8 mouse cellular contexts compared by ENCODE assay signal in genomic region chr4:151339421-151339820, GRCm38 (mm10).
DNase-seq lines count a peak whose midpoint lies in the region.

No protein-coding gene starts in this region.

- intact Hi-C loops in left cerebral cortex, postnatal 10 days (cut with DNase I) = no loop called here
- intact Hi-C loops in left cerebral cortex, postnatal 14 days (cut with DNase I) = no loop called here

- DNase-seq in cerebellum, adult 18-20 months = peak; percentile 52 to 79
- no peak for DNase-seq in cerebellum, adult 11-12 months
- DNase-seq in left cerebral cortex, adult 11 months (ENCODE audit: low spot score) = peak; percentile 41
- DNase-seq in left cerebral cortex, postnatal 10 days (ENCODE audit: extremely low spot score in 1 of 2, low spot score in 2 of 2) = no peak
- DNase-seq in adrenal gland, postnatal 10 days = peak; percentile 80
- DNase-seq in left cerebral cortex, postnatal 14 days (ENCODE audit: low spot score in 2 of 2) = peak; percentile 30 to 59
- no peak for DNase-seq in natural killer cell, adult 2 months (ENCODE audit: low spot score in 2 of 2)
- no peak for DNase-seq in gastrocnemius, adult 8-10 months (ENCODE audit: low spot score in 2 of 2)

Comparison
In these comparisons a context has a peak if more than half of its experiments do, and no peak if none do; other contexts are left out.
1. DNase-seq: peak in cerebellum, adult 18-20 months (2 of 2), left cerebral cortex, adult 11 months (single experiment), adrenal gland, postnatal 10 days (single experiment) and left cerebral cortex, postnatal 14 days (2 of 2); none in cerebellum, adult 11-12 months (single experiment), left cerebral cortex, postnatal 10 days (0 of 2), natural killer cell, adult 2 months (0 of 2) and gastrocnemius, adult 8-10 months (0 of 2).